Mouse (Mus musculus) limb, embryonic 12.5 days (tissue): ENCODE results near the gene Tln2. TPM values are rescaled to one million over a fixed set of nuclear protein-coding genes. Genes with fewer than 3 reads are reported as not detected.
A peak's percentile ranks its signal among the peaks of the same experiment; 100 is the strongest.

Experiments used
- ATAC-seq: fragments of 200-750 bp; cut with Nextera tagmentation; 2 replicates; pipeline ENCODE4 v1.8.0; 2017; ENCODE audit warnings: low read depth, moderate TSS enrichment; ENCODE audit not compliant: insufficient number of reproducible peaks, insufficient read depth, low FRiP score, low TSS enrichment
- H3K27ac ChIP-seq: fragments of 300-500 bp; sonication (generic); 2 replicates; pipeline ENCODE4 v1.5.1; 2016; ENCODE audit warnings: mild to moderate bottlenecking, moderate library complexity
- H3K27me3 ChIP-seq: fragments of 300-500 bp; sonication (generic); 2 replicates; pipeline ENCODE4 v1.6.1; 2016; ENCODE audit warnings: mild to moderate bottlenecking, moderate library complexity
- H3K36me3 ChIP-seq: fragments of 300-500 bp; sonication (generic); 2 replicates; pipeline ENCODE4 v1.6.1; 2016; ENCODE audit warnings: mild to moderate bottlenecking, moderate library complexity
- H3K4me1 ChIP-seq: fragments of 300-500 bp; sonication (generic); replicated peaks from 2 replicates; pipeline ENCODE4 v1.6.1; 2016
- H3K4me2 ChIP-seq: fragments of 300-500 bp; sonication (generic); 2 replicates; pipeline ENCODE4 v1.6.1; 2016; ENCODE audit warnings: mild to moderate bottlenecking, moderate library complexity
- H3K4me3 ChIP-seq: fragments of 300-500 bp; sonication (generic); replicated peaks from 2 replicates; pipeline ENCODE4 v1.5.1; 2016; ENCODE audit warnings: mild to moderate bottlenecking
- H3K9ac ChIP-seq: fragments of 300-500 bp; sonication (generic); replicated peaks from 2 replicates; pipeline ENCODE4 v1.6.1; 2016; ENCODE audit warnings: mild to moderate bottlenecking, moderate library complexity
- H3K9me3 ChIP-seq: fragments of 300-500 bp; sonication (generic); 2 replicates; pipeline ENCODE4 v1.6.1; 2016; ENCODE audit warnings: mild to moderate bottlenecking, moderate library complexity
- WGBS: fragments of 180-500 bp; shearing (Covaris S2); methylation state at CpG from one replicate; pipeline ENCODE4 v1.1.7; 2016; 5-methylcytosine and 5-hydroxymethylcytosine counted together
- polyA plus RNA-seq: library from polyadenylated mRNA; unstranded; fragments of >200 nt; fragmentation: Nextera tagmentation; extraction: Ambion mirVana; gene quantifications from 2 replicates; pipeline ENCODE4 v1.2.1, GENCODE M21; 2016

Tln2 gene
- polyA plus RNA-seq, 1 experiment from 2014 or later = 37.3 TPM

DNA sequence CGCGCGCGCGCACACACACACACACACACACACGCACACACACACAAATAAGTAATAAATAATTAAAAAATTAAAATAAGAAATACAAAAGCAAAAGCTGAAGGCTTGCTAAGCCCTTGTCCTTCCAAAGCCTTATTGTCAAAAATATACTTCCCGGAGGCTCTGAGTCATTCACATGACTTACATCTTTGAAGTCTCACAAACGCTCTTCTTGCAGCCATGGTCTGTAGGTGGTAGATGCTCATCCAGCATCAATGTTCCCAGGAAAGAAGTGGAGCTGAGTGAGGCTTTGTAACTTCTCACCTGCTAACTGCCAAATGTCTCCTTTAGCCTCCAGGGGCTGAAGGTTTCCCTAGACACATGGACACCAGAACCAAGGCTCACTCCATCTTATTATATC lies 362.9 kb downstream of the Tln2 start:
- H3K27ac ChIP-seq = no peak overlapping the region
- H3K27me3 ChIP-seq = no peaks in the 10 kb centered on the region
- no peak overlapping the region for H3K9ac ChIP-seq
- WGBS = 95% methylated on average over 8 of the region's 8 CpGs
- ATAC-seq = no peak
- H3K4me2 ChIP-seq = no peak overlapping the region
- no peaks in the 10 kb centered on the region for H3K36me3 ChIP-seq
- no peak overlapping the region for H3K4me3 ChIP-seq
- H3K9me3 ChIP-seq = no peaks in the 10 kb centered on the region; the same call in 1 of the 2 replicates
- peaks cover 8% of the 10 kb centered on the region for H3K4me1 ChIP-seq

DNA sequence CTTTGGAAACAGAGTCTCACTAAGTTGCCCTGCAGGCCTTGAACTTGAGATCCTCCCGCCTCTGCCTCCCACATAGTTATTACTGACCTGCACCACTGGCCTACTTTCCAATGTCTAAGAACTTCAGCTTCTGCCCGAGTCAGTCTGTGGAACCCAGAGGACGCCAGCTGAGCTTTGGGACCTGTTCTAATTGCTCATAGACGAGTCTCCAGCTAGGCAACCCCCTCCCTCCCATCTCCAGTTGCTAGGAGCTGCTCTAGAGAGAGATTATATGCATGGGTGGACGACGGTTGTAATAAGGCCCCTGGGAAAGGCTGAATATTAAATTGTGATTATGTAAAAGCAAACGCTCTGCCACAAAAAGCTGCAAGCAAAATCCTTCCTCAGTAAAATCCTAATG lies 364.2 kb downstream of the Tln2 start:
- H3K9me3 ChIP-seq = no peaks in the 10 kb centered on the region; the same call in 1 of the 2 replicates
- 70% methylated on average over 7 of the region's 7 CpGs for WGBS
- peaks cover 11% of the 10 kb centered on the region for H3K4me1 ChIP-seq
- ATAC-seq = no peak
- no peaks in the 10 kb centered on the region for H3K27me3 ChIP-seq
- no peak overlapping the region for H3K9ac ChIP-seq
- H3K4me2 ChIP-seq = no peak overlapping the region
- no peak overlapping the region for H3K4me3 ChIP-seq
- no peak overlapping the region for H3K27ac ChIP-seq
- H3K36me3 ChIP-seq = no peaks in the 10 kb centered on the region

DNA sequence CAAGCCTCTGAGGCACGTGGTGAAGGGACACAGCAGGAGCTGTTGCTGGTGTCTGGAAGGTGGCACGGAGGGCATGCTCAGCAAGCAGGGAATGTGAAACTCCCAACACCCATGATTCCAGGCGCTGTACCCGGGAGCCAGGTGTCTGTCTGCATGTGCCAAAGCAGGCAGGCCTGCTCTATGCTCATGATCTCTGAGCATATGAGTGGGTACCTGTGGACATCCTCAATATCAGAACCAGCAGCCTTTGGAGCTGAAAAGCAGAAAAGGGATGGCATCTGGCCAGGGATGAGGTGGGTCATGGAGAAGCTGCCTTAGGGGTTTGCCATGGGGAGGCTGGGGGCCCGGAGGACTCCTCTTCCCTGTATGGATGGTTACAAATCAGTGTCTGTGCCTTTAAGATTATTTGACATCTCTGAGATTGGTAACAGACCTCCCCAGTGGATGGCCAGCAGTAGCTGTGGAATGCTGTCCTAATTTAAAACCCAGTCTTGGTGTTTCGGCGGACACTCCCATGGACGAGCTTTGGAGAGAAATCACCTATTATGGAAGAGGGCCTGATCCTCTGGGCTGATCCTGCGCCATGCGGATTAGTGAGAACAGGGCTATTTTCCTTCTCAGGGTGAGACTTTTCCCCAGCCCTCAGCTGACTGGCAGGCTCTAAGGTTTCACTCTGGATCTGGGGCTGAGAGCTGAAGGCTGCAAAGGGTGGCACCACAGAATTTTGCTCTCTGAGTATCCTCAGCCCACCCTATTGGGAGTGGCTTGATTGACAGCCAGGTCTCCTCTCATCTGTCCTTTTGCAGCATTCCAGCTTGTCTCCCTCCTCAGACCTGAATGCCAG lies 367.8 kb downstream of the Tln2 start:
- no peak for ATAC-seq
- Histone ChIP-seq H3K27ac (0 out of 2 replicates have a peak overlapping the region, but pooled peaks have one; percentile 31), H3K4me3 (no peak overlapping the region), H3K9ac (0 out of 2 replicates have a peak overlapping the region, but pooled peaks have one; percentile 8), H3K9me3 (0 out of 2 replicates have a peak, but pooled peaks cover 5% of the 10 kb centered on the region), H3K4me2 (no peak overlapping the region), H3K4me1 (peaks cover 11% of the 10 kb centered on the region), H3K36me3 (no peaks in the 10 kb centered on the region), H3K27me3 (no peaks in the 10 kb centered on the region)
- WGBS = 46% methylated on average over 10 of the region's 10 CpGs

DNA sequence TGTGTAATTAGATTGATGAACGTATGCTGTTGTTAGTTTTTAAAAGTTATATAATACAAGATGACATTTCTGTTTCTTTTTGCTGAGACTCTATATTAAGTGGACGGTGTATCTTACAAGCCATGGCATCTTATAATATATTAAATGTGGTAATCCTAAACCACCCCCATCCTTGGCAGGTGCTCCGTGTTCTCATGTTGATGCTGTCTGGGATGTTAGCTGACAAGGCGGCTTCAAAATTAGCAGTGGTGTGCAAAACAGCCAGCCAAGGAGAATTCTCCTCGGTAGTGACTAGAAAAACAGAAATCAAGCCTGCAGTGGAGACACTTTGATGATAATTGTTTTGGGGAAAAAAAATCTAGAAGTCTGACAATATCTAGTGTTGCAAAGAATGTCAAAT lies 371.8 kb downstream of the Tln2 start:
- Histone ChIP-seq H3K27ac (no peak overlapping the region), H3K4me1 (peaks cover 14% of the 10 kb centered on the region), H3K36me3 (no peaks in the 10 kb centered on the region), H3K9ac (no peak overlapping the region), H3K4me3 (no peak overlapping the region), H3K4me2 (no peak overlapping the region), H3K27me3 (no peaks in the 10 kb centered on the region), H3K9me3 (0 out of 2 replicates have a peak, but pooled peaks cover 5% of the 10 kb centered on the region)
- 81% methylated on average over 5 of the region's 5 CpGs for WGBS
- no peak for ATAC-seq

DNA sequence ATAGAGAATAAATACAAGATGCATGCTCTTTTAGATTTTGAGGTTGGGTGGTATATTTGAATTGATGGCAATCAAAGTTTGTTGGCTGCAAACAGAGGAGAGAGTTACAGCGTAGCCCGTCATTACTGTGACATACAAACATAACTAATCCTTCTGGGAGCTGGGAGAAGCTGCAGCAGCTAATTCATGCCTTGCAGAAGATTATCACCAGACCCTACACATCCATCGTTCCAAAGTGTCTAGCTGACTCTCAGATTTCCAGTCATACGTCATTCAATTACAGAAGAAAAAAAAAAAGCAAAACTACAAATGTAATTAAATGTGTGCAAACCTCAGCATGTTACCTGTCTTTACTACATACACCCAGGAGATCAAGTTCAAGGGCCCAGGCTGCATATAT lies 372.3 kb downstream of the Tln2 start:
- no peak overlapping the region for H3K4me2 ChIP-seq
- WGBS = 70% methylated on average over 4 of the region's 4 CpGs
- H3K9me3 ChIP-seq = 0 out of 2 replicates have a peak, but pooled peaks cover 5% of the 10 kb centered on the region
- H3K27me3 ChIP-seq = no peaks in the 10 kb centered on the region
- no peaks in the 10 kb centered on the region for H3K36me3 ChIP-seq
- no peak overlapping the region for H3K27ac ChIP-seq
- peaks cover 16% of the 10 kb centered on the region for H3K4me1 ChIP-seq
- H3K4me3 ChIP-seq = no peak overlapping the region
- H3K9ac ChIP-seq = no peak overlapping the region
- no peak for ATAC-seq

DNA sequence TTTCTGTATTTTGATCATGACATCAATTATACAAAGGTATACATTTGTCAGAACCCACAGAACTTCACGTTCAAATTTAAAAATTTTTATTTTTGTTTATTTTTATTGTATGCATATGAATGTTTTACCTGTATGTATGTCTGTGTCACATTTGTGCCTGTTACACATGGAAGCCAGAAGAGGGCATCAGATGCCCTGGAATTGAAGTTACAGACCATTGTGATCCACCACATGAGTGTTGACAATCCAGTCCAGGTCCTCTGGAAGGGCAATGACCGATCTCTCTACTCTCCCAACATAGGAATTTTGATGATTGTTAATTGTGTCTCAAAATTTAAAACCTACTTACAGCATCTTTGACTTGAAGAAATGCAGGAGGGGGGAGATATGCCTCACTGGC lies 374.9 kb downstream of the Tln2 start:
- WGBS = 78% methylated on average over 2 of the region's 2 CpGs
- no peak for ATAC-seq
- H3K36me3 ChIP-seq = no peaks in the 10 kb centered on the region

DNA sequence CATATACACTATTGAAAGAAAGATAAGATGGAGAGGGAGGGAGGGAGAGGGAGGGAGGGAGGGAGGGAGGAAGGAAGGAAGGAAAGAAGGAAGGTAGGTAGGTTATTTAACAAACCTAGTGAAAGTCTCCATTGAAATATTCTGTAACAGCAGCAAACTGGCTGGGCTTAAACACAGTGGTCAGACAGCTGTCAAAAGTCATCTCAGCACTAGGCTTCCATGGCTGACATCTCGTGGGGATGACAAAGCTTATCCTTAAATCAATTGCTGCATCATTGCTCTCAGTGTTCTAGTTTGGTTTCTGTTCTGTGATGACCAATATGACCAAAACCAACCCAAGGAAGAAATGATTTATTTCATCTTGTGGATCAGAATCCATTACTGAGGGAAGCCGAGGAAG lies 376.0 kb downstream of the Tln2 start:
- WGBS = 96% methylated on average over 2 of the region's 2 CpGs
- no peak overlapping the region for H3K4me3 ChIP-seq
- H3K27me3 ChIP-seq = no peaks in the 10 kb centered on the region
- no peak overlapping the region for H3K4me2 ChIP-seq
- peaks cover 27% of the 10 kb centered on the region for H3K4me1 ChIP-seq
- H3K27ac ChIP-seq = no peak overlapping the region
- 0 out of 2 replicates have a peak, but pooled peaks cover 5% of the 10 kb centered on the region for H3K9me3 ChIP-seq
- ATAC-seq = no peak
- no peak overlapping the region for H3K9ac ChIP-seq
- H3K36me3 ChIP-seq = no peaks in the 10 kb centered on the region

More for the DNA sequence above, 374.9 kb downstream of the Tln2 start:
- Histone ChIP-seq H3K9me3 (0 out of 2 replicates have a peak, but pooled peaks cover 5% of the 10 kb centered on the region), H3K27ac (no peak overlapping the region), H3K4me3 (no peak overlapping the region), H3K4me2 (no peak overlapping the region), H3K27me3 (no peaks in the 10 kb centered on the region), H3K9ac (no peak overlapping the region), H3K4me1 (peaks cover 18% of the 10 kb centered on the region)

DNA sequence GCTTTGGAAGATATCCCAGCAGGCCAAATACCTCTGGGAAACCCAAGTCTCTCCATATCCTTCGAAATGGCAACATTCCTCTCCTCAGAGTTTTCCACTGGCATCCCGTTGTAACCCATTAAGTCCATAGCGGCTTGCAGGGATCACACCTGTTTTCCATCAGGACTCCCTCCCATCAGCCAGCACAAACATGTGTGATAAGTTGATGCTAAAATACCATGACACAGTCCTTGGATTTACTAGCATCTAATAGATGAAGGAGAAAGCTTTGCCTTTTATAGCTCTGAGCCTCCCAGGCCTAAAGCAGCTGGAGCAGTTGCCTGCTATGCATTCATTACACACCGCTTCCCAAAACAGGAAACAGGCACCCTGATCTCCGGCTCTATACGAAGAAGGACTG lies 377.5 kb downstream of the Tln2 start:
- Histone ChIP-seq H3K9me3 (no peaks in the 10 kb centered on the region), H3K27ac (peak overlapping the region; percentile 81), H3K9ac (no peak overlapping the region), H3K27me3 (no peaks in the 10 kb centered on the region), H3K4me1 (peaks cover 42% of the 10 kb centered on the region), H3K36me3 (no peaks in the 10 kb centered on the region), H3K4me3 (no peak overlapping the region), H3K4me2 (peak overlapping the region; percentile 31; the same call in 1 of the 2 replicates)
- ATAC-seq = peak; percentile 81
- whole genome bisulfite sequencing = 11% methylated on average over 6 of the region's 6 CpGs

GRCm38 (mm10) chr9:67178709-67179108 lies 380.8 kb downstream of the Tln2 start:
- Histone ChIP-seq H3K27ac (peak overlapping the region; percentile 86), H3K4me3 (no peak overlapping the region), H3K36me3 (no peaks in the 10 kb centered on the region), H3K4me1 (peaks cover 66% of the 10 kb centered on the region), H3K9me3 (0 out of 2 replicates have a peak, but pooled peaks cover 2% of the 10 kb centered on the region), H3K4me2 (no peak overlapping the region), H3K9ac (no peak overlapping the region; the same call in 1 of the 2 replicates), H3K27me3 (no peaks in the 10 kb centered on the region)
- no peak for ATAC-seq
- WGBS = 44% methylated on average over 1 of the region's 1 CpGs

GRCm38 (mm10) chr9:67178203-67178602 lies 381.3 kb downstream of the Tln2 start:
- Histone ChIP-seq H3K27ac (peak overlapping the region; percentile 86), H3K27me3 (no peaks in the 10 kb centered on the region), H3K9me3 (0 out of 2 replicates have a peak, but pooled peaks cover 4% of the 10 kb centered on the region), H3K4me1 (peaks cover 66% of the 10 kb centered on the region), H3K4me2 (no peak overlapping the region), H3K4me3 (no peak overlapping the region), H3K9ac (no peak overlapping the region), H3K36me3 (no peaks in the 10 kb centered on the region)
- 20% methylated on average over 5 of the region's 5 CpGs for WGBS
- no peak for ATAC-seq

DNA sequence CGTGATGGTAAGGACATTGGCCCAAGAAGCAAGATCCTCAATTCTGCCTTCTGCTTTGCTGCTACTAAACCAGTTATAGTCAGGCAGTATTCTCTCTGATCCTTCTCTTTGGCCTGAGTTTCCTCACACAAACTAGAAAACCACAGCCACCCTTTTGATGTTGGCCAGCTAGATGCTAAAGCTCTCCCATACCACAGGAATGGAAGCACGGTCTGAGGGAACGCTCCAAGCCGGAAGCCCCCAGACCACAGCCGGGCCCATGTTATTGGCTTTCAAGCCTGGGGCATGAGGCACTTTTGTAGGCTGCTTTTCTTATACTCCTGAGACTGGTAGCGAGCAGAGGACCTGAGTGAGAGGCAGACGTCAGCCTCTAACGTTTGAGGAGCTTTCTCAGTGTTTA lies 383.4 kb downstream of the Tln2 start:
- 58% methylated on average over 8 of the region's 8 CpGs for whole genome bisulfite sequencing
- Histone ChIP-seq H3K4me1 (peaks cover 51% of the 10 kb centered on the region), H3K4me2 (no peak overlapping the region), H3K27me3 (no peaks in the 10 kb centered on the region), H3K27ac (peak overlapping the region; percentile 86), H3K9me3 (peaks cover 11% of the 10 kb centered on the region; the same call in 1 of the 2 replicates), H3K4me3 (no peak overlapping the region), H3K9ac (no peak overlapping the region), H3K36me3 (no peaks in the 10 kb centered on the region)
- ATAC-seq = no peak
